Mouse (Mus musculus): Measurements from ENCODE around the gene Arhgap24. TPM values are rescaled to one million over a fixed set of nuclear protein-coding genes. Genes with fewer than 3 reads are reported as not detected.
"Not testable (repeated sequence)": the region's sequence is repeated elsewhere in the genome, so short reads cannot be mapped to it uniquely, and the experiment has no call there.

Arhgap24 gene
- polyA plus RNA-seq, 1 experiment: not detected

DNA sequence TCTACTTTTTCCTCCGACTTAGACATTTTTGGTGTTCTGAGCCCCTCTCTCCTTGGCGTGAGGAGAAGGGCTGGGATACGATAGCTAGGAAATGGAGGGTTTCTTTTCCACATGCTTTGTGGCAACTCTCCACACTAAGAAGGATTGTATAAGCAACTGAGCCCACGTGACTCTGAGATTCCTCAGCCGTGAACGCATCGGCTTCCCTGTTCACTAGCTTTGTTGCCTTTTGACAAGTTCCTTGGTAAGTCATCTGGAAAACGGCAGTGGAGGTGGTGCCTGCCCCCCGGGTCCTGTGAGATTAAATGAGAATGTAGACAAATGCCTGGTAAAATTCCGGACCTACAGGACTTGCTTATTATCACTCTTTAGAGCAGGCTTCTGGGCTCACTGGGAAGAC lies 374.6 kb downstream of the Arhgap24 start:
- TF ChIP-seq TAL1 (IDR thresholded peaks at IDR 0.05; ENCODE audit: low read length) (no peak), GATA1 (IDR thresholded peaks at IDR 0.05; ENCODE audit: low read length) (no peak)
- H3K9me3 ChIP-seq (ENCODE audit: control insufficient read depth, low read length): peaks cover 3% of the 10 kb centered on the region; the same call in 1 of the 2 replicates
- no peaks in the 10 kb centered on the region for H3K4me1 ChIP-seq (ENCODE audit: control insufficient read depth)
- no peaks in the 10 kb centered on the region for H3K27me3 ChIP-seq (ENCODE audit: control insufficient read depth)
- no peaks in the 10 kb centered on the region for H3K36me3 ChIP-seq (ENCODE audit: control insufficient read depth)
- no peak overlapping the region for H3K4me3 ChIP-seq (replicated peaks)

DNA sequence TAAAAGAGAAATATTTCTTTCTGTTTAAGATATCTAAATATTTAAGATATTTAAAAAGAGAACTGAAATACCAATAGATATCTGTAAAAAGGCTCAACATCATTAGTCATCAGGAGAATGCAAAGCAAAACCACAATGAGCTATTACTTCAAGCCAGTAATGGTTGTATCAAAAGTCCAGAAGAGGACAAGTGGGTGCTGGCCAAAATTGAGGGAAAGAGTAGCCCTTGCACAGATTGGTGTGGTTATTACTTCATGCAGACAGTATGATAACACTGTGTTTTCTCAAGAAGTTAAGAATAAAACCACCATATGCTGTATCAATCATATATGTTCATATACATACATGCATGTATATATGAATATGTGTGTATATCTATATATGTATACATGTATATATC lies 376.9 kb downstream of the Arhgap24 start:
- Histone ChIP-seq H3K4me3 (replicated peaks) (no peak overlapping the region), H3K27me3 (ENCODE audit: control insufficient read depth) (no peaks in the 10 kb centered on the region), H3K4me1 (ENCODE audit: control insufficient read depth) (no peaks in the 10 kb centered on the region), H3K9me3 (ENCODE audit: control insufficient read depth, low read length) (peaks cover 3% of the 10 kb centered on the region; the same call in 1 of the 2 replicates), H3K36me3 (ENCODE audit: control insufficient read depth) (no peaks in the 10 kb centered on the region)
- no peak for TF ChIP-seq TAL1 (IDR thresholded peaks at IDR 0.05; ENCODE audit: low read length)
- TF ChIP-seq GATA1 (IDR thresholded peaks at IDR 0.05; ENCODE audit: low read length): no peak

GRCm38 (mm10) chr5:102859749-102860148 lies 378.6 kb downstream of the Arhgap24 start:
- TF ChIP-seq TAL1 (IDR thresholded peaks at IDR 0.05; ENCODE audit: low read length) (no peak), GATA1 (IDR thresholded peaks at IDR 0.05; ENCODE audit: low read length) (no peak)
- H3K4me1 ChIP-seq (ENCODE audit: control insufficient read depth): no peaks in the 10 kb centered on the region
- H3K36me3 ChIP-seq (ENCODE audit: control insufficient read depth): no peaks in the 10 kb centered on the region
- H3K27me3 ChIP-seq (ENCODE audit: control insufficient read depth): no peaks in the 10 kb centered on the region
- peaks cover 3% of the 10 kb centered on the region; the same call in 1 of the 2 replicates for H3K9me3 ChIP-seq (ENCODE audit: control insufficient read depth, low read length)
- H3K4me3 ChIP-seq (replicated peaks): no peak overlapping the region

- Histone ChIP-seq H3K36me3 (ENCODE audit: control insufficient read depth) (no peaks in the 10 kb centered on the region), H3K4me1 (ENCODE audit: control insufficient read depth) (no peaks in the 10 kb centered on the region)
- TF ChIP-seq TAL1 (IDR thresholded peaks at IDR 0.05; ENCODE audit: low read length) (no peak), GATA1 (IDR thresholded peaks at IDR 0.05; ENCODE audit: low read length) (no peak)
Observed at GRCm38 (mm10) chr5:102868196-102868595, 387.0 kb downstream of the Arhgap24 start.

GRCm38 (mm10) chr5:102872996-102873395 lies 391.8 kb downstream of the Arhgap24 start:
- H3K9me3 ChIP-seq (ENCODE audit: control insufficient read depth, low read length); H3K36me3 ChIP-seq (ENCODE audit: control insufficient read depth); H3K4me3 ChIP-seq (replicated peaks); H3K27me3 ChIP-seq (ENCODE audit: control insufficient read depth); H3K4me1 ChIP-seq (ENCODE audit: control insufficient read depth): not testable (repeated sequence)

More at GRCm38 (mm10) chr5:102868196-102868595, 387.0 kb downstream of the Arhgap24 start:
- no peak overlapping the region for H3K4me3 ChIP-seq (replicated peaks)
- no peaks in the 10 kb centered on the region for H3K27me3 ChIP-seq (ENCODE audit: control insufficient read depth)
- no peaks in the 10 kb centered on the region for H3K9me3 ChIP-seq (ENCODE audit: control insufficient read depth, low read length)

GRCm38 (mm10) chr5:102874605-102875298 lies 393.6 kb downstream of the Arhgap24 start:
- no peaks in the 10 kb centered on the region for H3K27me3 ChIP-seq (ENCODE audit: control insufficient read depth)
- no peaks in the 10 kb centered on the region for H3K36me3 ChIP-seq (ENCODE audit: control insufficient read depth)
- no peak overlapping the region for H3K4me3 ChIP-seq (replicated peaks)
- H3K4me1 ChIP-seq (ENCODE audit: control insufficient read depth): no peaks in the 10 kb centered on the region
- TF ChIP-seq TAL1 (IDR thresholded peaks at IDR 0.05; ENCODE audit: low read length): no peak
- no peak for TF ChIP-seq GATA1 (IDR thresholded peaks at IDR 0.05; ENCODE audit: low read length)
- H3K9me3 ChIP-seq (ENCODE audit: control insufficient read depth, low read length): no peaks in the 10 kb centered on the region

- H3K4me3 ChIP-seq (replicated peaks): no peak overlapping the region
- H3K36me3 ChIP-seq (ENCODE audit: control insufficient read depth): no peaks in the 10 kb centered on the region
- no peaks in the 10 kb centered on the region for H3K4me1 ChIP-seq (ENCODE audit: control insufficient read depth)
- TF ChIP-seq GATA1 (IDR thresholded peaks at IDR 0.05; ENCODE audit: low read length) (no peak), TAL1 (IDR thresholded peaks at IDR 0.05; ENCODE audit: low read length) (no peak)
- H3K27me3 ChIP-seq (ENCODE audit: control insufficient read depth): no peaks in the 10 kb centered on the region
- peaks cover 2% of the 10 kb centered on the region; the same call in 1 of the 2 replicates for H3K9me3 ChIP-seq (ENCODE audit: control insufficient read depth, low read length)
Observed at GRCm38 (mm10) chr5:102875628-102876027, 394.4 kb downstream of the Arhgap24 start.

GRCm38 (mm10) chr5:102888482-102889162 lies 407.4 kb downstream of the Arhgap24 start:
- Histone ChIP-seq H3K4me3 (replicated peaks) (no peak overlapping the region), H3K36me3 (ENCODE audit: control insufficient read depth) (no peaks in the 10 kb centered on the region; the same call in 1 of the 2 replicates), H3K4me1 (ENCODE audit: control insufficient read depth) (no peaks in the 10 kb centered on the region), H3K9me3 (ENCODE audit: control insufficient read depth, low read length) (peaks cover 10% of the 10 kb centered on the region), H3K27me3 (ENCODE audit: control insufficient read depth) (no peaks in the 10 kb centered on the region)
- TF ChIP-seq TAL1 (IDR thresholded peaks at IDR 0.05; ENCODE audit: low read length) (no peak), GATA1 (IDR thresholded peaks at IDR 0.05; ENCODE audit: low read length) (no peak)

GRCm38 (mm10) chr5:102889163-102889488 lies 407.9 kb downstream of the Arhgap24 start:
- no peak for TF ChIP-seq GATA1 (IDR thresholded peaks at IDR 0.05; ENCODE audit: low read length)
- H3K27me3 ChIP-seq (ENCODE audit: control insufficient read depth): no peaks in the 10 kb centered on the region
- peaks cover 10% of the 10 kb centered on the region for H3K9me3 ChIP-seq (ENCODE audit: control insufficient read depth, low read length)
- H3K36me3 ChIP-seq (ENCODE audit: control insufficient read depth): no peaks in the 10 kb centered on the region; the same call in 1 of the 2 replicates
- no peak overlapping the region for H3K4me3 ChIP-seq (replicated peaks)
- H3K4me1 ChIP-seq (ENCODE audit: control insufficient read depth): no peaks in the 10 kb centered on the region

All from erythroblast, embryonic 14.5 days (primary cell).